Mouse (Mus musculus) E14TG2a.4 (cell line): ENCODE measurements at regions not wholly inside any gene's neighbourhood (a gene's known extent, or its start where the extent isn't known, plus 50 kb on each side); places are given as distances from the start of the nearest gene placed in this dataset.

Experiments used
- CTCF ChIP-seq: conservative IDR thresholded peaks from 2 replicates; pipeline ENCODE4 v1.5.1; 2014; ENCODE audit warnings: low read length
- NANOG ChIP-seq: IDR thresholded peaks from 2 replicates; pipeline ENCODE4 v1.6.1; 2014; ENCODE audit warnings: borderline replicate concordance, low read length, mixed read lengths
- POU5F1 ChIP-seq: IDR thresholded peaks from 2 replicates; pipeline ENCODE4 v1.6.1; 2014; ENCODE audit warnings: low read length, borderline replicate concordance

DNA sequence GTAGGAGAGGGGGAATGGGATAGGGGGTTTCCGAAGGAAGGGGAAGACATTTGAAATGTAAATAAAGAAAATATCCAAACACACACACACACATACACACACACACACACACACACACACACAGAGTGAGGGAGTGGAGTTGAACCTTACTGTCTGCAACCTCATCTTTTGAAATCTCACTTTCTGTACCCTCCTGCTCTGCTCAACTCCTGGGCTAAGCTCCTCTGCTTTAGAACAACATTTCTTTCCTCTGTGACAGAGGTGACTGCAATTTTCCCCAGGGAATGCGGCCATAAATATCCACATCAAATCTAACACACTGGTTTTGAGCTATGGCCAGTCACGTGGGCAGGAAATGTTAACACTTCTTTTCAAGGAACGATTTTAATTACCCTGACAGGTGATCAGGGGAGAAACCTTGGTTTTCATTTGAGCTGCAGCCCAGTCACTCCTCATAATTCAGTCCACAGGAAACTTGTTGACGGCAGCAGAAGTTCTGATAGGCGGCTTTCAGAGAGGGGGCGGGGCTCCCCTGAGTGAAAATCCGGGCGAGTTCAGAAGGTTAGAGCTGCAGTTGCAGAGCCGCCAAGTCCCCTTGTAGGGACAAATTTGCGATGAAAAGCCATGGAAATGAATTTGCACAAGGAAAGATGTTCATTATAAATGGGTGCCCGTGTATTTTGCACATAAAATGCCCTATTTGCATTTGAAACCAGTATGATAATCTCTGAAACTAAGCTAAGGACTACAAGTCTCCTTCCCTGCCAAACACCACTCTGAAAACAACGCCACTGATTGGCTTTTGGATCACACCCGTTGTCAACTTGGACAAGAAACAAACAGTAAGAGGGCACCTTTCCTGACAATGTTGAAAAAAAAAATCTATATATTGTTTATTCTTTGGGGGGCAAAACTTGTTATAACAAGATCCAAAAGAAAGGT lies 63.0 kb upstream of the L3mbtl4 start:
- TF ChIP-seq CTCF (no peak), NANOG (no peak), POU5F1 (no peak)
